Mouse (Mus musculus) heart, postnatal 10 days (tissue): ENCODE data around the gene Gm10521. TPM values are rescaled to one million over a fixed set of nuclear protein-coding genes. Genes with fewer than 3 reads are reported as not detected.
"Not testable (repeated sequence)": the region's sequence is repeated elsewhere in the genome, so short reads cannot be mapped to it uniquely, and the experiment has no call there.

Experiments used
- DNase-seq, 2 experiments: peaks; one replicate each; pipeline ENCODE4 v3.0.0; 2021
- intact Hi-C: fragments of 180-260 bp; cut with DNase I; formaldehyde crosslinking; loops from one replicate; pipeline ENCODE4 v1.15.1; 2025
- total RNA-seq, 2 experiments: library from RNA; stranded (reverse); gene quantifications; 2 replicates each; pipeline ENCODE4 v1.2.3; 2021

The Gm10521 gene
- under 1 TPM; 0.10 to 0.17 TPM for total RNA-seq

GRCm38 (mm10) chr1:171895364-171895763 is at the start of gene Gm10521:
Gene Gm10521 (plus strand): TSS chr1:171895664.
- intact Hi-C loops, DNase-seq: not testable (repeated sequence)

DNA sequence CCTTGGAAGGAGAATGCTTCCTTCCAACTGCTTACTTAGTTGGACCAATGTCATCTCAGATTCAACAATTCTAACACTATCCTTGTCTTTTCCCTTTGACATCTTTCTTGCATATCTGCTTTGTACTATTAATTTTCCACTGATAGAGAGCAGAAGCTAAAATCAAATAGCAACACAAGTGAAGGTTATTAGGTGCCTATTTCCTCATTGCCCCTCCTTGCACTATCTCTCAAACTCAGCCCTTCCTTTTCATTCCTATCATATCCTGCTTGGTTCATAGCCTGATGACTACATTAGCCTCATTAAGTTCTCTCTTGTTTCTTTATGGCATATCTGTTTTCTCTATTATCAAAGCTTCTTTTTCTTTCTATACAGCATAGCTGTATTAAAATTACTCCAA is 47.3 kb upstream of the Gm10521 start:
- intact Hi-C loops: no loop called here
- no peak for DNase-seq

- intact Hi-C loops: no loop called here
- no peak for DNase-seq
Measured at GRCm38 (mm10) chr1:171848757-171849156, 46.7 kb upstream of the Gm10521 start.

GRCm38 (mm10) chr1:171849454-171849853 is 46.0 kb upstream of the Gm10521 start:
- intact Hi-C loops: no loop called here
- peak in 1 of 2 experiments; percentile 9 for DNase-seq

GRCm38 (mm10) chr1:171865467-171865866 is 30.0 kb upstream of the Gm10521 start:
- intact Hi-C loops: loop anchor here (1.0 kb wide), 1 partner anchor 9 kb away; no protein-coding TSS in a partner anchor
- DNase-seq: no peak

DNA sequence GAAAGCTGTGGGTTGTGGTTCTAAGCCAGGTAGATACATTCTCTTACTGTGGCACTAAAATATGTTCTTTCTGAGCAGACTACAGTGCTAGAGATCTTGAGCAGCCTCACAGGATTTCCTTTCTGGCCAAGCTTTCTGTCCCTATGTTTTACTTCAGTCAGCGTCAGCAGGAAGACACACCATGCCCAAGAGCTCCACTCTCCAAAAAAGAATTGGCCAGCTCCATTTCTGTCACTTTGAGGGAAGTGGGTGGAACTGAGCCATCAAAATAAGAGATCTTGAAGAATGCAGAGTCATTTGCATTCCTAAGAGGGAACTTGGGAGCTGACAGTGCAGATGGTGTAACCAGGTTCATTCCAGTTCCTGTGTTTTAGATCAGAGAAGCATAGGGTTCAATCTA is 8.5 kb upstream of the Gm10521 start:
- no peak for DNase-seq
- intact Hi-C loops: no loop called here

GRCm38 (mm10) chr1:171904011-171904410 is 8.5 kb downstream of the Gm10521 start:
- DNase-seq: no peak

GRCm38 (mm10) chr1:171915638-171916458 is 20.4 kb downstream of the Gm10521 start:
- DNase-seq: no peak

More at GRCm38 (mm10) chr1:171904011-171904410, 8.5 kb downstream of the Gm10521 start:
- intact Hi-C loops: no loop called here

GRCm38 (mm10) chr1:171917305-171918039 is 22.0 kb downstream of the Gm10521 start, which contains the start of gene Slamf6:
Gene Slamf6 (plus strand): TSS chr1:171917515.
- peak; percentile 24 to 27 for DNase-seq
- intact Hi-C loops: no loop called here

More at GRCm38 (mm10) chr1:171915638-171916458, 20.4 kb downstream of the Gm10521 start:
- intact Hi-C loops: no loop called here

DNA sequence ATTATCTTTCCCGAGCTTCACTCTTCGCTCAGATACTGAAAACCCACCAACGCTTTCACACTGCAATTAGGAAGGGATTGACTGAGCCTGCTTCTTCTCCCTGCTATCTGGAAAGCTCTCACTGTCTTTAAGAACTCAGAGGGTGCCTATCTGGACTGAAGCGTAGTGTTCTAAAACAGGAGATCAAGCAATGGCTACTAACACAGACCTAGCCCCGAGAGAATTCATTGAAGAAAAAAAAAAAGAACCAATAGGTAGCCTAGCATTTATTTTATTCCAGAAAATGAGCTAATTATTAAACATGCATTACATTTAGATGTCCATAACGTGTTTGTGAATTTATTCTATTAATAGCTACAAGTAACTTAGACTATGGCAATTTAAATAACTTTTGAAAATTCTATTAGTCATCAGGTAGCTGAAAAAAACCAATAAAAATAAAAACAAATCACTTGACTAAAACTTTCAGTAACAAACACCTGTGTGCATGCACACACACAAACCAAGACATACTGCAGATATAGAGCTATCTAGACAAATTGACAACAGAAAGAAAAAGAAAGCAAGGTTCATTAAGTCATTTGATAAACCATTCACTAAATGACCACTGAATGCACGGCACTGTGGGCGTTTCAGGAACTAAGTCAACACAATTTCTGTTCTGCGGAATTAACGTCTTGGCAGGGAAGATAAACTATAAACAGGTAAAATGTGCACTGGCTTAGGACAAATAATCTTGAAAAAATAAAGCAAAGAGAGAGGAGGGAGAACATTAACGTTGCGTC is 22.9 kb downstream of the Gm10521 start:
- intact Hi-C loops: no loop called here

DNA sequence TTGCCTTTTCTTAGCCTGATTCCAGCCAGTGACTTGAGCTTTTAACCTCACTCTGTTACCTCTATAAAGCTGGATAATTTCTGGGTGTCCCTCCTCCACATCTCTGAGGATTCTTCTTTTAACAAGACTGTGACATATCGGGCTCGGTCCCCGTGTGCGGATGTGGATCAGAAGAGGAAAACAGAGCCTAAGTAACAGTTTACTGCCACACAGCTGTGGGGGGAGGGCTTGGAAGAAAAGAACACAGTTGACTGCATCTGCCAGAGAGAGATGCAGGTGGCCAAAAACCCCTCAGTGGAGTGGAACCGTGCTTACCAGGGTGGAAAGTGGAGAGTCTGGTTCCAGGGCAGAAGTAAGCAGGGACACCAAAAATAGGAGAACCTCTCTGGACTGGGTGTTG is 23.7 kb downstream of the Gm10521 start:
- peak in 1 of 2 experiments; percentile 20 for DNase-seq
- intact Hi-C loops: no loop called here

More for the DNA sequence above, 22.9 kb downstream of the Gm10521 start:
- no peak for DNase-seq

GRCm38 (mm10) chr1:171919901-171920510 is 24.5 kb downstream of the Gm10521 start:
- intact Hi-C loops: no loop called here

GRCm38 (mm10) chr1:171920989-171921621 is 25.6 kb downstream of the Gm10521 start:
- intact Hi-C loops: no loop called here
- no peak for DNase-seq

More at GRCm38 (mm10) chr1:171919901-171920510, 24.5 kb downstream of the Gm10521 start:
- no peak for DNase-seq

DNA sequence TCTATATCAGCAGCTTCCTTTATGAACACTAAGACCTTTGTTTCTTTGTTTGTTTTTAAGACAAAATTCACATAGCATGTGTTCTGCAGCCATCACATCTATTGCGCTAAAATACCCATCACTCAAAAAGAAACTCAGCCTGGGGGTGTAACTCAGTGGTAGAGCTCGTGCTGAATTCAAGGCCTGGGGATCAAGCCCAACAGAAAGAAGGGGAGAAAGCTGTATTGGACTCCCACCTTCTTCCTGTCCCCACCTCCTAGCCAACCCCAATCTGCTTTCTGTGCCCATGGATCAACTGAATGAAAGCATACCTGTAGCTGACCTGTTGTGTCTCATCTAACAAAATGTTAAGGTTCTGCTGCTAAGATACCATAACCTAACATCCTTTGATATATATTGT is 26.2 kb downstream of the Gm10521 start:
- DNase-seq: no peak
- intact Hi-C loops: no loop called here

DNA sequence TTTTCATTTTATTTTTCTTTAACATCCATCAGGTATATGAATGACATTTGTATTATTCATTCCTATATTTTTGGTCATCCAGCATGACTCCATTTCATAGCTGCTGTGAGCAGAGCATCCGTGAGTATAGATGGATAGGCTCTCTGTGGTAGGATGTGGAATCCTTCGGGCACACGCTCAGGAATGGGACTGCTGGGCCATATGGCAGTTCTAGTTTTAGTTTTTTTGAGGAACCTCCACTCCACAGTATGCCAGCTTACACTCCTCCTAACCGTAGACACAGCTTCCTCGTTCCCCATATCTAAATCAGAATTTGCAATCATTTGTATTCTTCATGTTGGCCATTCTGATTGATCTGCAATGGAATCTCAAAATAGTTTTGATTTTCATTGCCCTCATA is 27.4 kb downstream of the Gm10521 start:
- intact Hi-C loops: no loop called here
- DNase-seq: no peak

- intact Hi-C loops: no loop called here
- DNase-seq: no peak
Measured at GRCm38 (mm10) chr1:171924900-171925299, 29.4 kb downstream of the Gm10521 start.

DNA sequence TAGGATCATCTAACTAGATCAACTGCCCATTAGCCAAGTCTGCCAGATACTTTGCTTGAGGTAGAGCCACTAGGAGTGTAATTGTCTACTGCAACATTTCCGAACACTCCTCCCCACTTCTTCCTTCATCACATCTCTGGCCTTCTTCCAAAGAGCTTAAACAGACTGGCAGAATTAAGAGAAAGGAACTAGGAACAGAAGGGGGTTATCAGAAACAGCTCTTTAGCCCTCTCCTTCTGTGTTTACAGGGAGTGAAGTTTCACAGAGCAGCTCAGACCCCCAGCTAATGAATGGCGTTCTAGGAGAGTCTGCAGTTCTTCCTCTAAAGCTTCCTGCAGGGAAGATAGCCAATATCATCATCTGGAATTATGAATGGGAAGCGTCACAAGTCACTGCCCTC is 38.4 kb downstream of the Gm10521 start:
- no peak for DNase-seq
- intact Hi-C loops: no loop called here

DNA sequence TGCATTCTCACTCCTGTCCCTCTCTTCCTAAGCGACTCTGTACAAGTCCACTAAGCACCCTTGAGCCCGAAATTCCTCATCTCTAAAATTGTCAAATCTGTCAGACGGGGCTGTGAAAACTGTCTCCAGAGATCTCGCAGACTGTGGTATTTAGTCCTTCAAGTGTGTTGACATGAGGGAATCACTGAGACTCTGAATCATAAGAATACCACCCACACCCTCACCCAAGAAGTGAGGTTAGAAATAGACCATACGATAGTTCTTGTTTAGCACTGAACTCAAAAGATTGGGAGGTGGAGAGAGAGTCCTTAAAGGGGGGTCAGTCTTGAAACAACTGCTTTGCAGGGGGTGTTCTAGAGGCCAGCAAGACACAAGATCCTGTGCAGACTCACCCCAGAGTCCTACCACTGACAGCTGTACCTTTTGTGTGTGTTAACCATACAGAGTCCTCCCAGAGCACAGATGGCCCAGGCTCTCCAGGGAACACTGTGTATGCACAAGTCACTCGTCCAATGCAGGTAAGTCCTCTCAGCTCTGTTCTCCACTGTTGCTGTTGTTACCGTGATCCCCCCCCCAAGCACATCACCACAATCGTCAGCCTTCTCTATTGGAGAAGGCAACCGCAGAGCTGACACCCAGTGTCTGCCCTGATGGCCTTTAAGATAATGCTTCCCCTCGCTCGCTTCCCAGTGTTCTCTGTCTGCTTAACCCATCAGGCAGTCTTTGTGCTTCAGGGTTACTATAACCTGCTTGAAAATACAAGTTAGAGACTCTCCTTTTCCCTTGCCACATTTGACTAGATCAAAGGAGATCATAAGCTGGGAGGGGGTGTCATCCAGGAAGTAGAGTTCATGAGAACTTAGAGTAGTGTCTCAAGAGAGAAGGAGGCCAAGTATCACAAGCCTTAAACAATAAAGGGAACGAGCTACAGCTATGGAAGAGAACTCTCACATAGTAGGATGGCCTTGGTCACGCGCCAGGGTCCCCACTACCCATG is 43.8 kb downstream of the Gm10521 start:
- no peak for DNase-seq
- intact Hi-C loops: no loop called here

GRCm38 (mm10) chr1:171940626-171941025 is 45.2 kb downstream of the Gm10521 start:
- intact Hi-C loops: no loop called here
- no peak for DNase-seq
